Mouse (Mus musculus) kidney, adult 2 months (tissue): ENCODE data around the gene Lrrc71. TPM values are rescaled to one million over a fixed set of nuclear protein-coding genes. Genes with fewer than 3 reads are reported as not detected.

Source experiments
- DNase-seq: peaks from one replicate; pipeline ENCODE4 v3.0.0; 2021
- H3K27ac ChIP-seq: fragments of 200-500 bp; 2 replicates; pipeline ENCODE4 v1.5.1; 2012; ENCODE audit warnings: low read depth, low read length, control low read depth, inconsistent platforms; ENCODE audit not compliant: insufficient read depth
- H3K27me3 ChIP-seq: fragments of 200-500 bp; replicated peaks from 2 replicates; pipeline ENCODE4 v1.6.1; 2012; ENCODE audit warnings: mild to moderate bottlenecking, moderate library complexity, low read length, inconsistent platforms; ENCODE audit not compliant: control insufficient read depth, insufficient read depth
- H3K36me3 ChIP-seq: fragments of 200-500 bp; 2 replicates; pipeline ENCODE4 v1.6.1; 2012; ENCODE audit warnings: mild to moderate bottlenecking, moderate library complexity, low read length, inconsistent platforms; ENCODE audit not compliant: control insufficient read depth, insufficient read depth
- H3K4me1 ChIP-seq: fragments of 200-500 bp; 2 replicates; pipeline ENCODE4 v1.6.1; 2011; ENCODE audit warnings: low read length; ENCODE audit not compliant: control insufficient read depth, insufficient read depth
- H3K4me3 ChIP-seq: fragments of 200-500 bp; 2 replicates; pipeline ENCODE4 v1.5.1; 2011; ENCODE audit warnings: mild to moderate bottlenecking, low read depth, low read length, control low read depth; ENCODE audit not compliant: insufficient read depth
- CTCF ChIP-seq: fragments of 200-500 bp; conservative IDR thresholded peaks from 2 replicates; pipeline ENCODE4 v1.5.1; 2011; ENCODE audit warnings: low read depth, mild to moderate bottlenecking, control low read depth, low read length, moderate library complexity, mixed read lengths; ENCODE audit not compliant: insufficient read depth, insufficient read length
- POLR2A ChIP-seq: fragments of 200-500 bp; IDR thresholded peaks from one replicate; pipeline ENCODE4 v1.6.1; 2011; ENCODE audit warnings: low read depth, low read length, control low read depth
- WGBS: fragments of 180-500 bp; shearing (Covaris S2); methylation state at CpG from one replicate; pipeline ENCODE4 v1.1.7; 2018; 5-methylcytosine and 5-hydroxymethylcytosine counted together
- polyA plus RNA-seq: library from polyadenylated mRNA; depleted of rRNA; stranded (reverse); fragments of >200 nt; gene quantifications from 2 replicates; pipeline ENCODE4 v1.2.3, GENCODE M21; 2012

Lrrc71 gene
- polyA plus RNA-seq, 1 experiment = 0.48 TPM

DNA sequence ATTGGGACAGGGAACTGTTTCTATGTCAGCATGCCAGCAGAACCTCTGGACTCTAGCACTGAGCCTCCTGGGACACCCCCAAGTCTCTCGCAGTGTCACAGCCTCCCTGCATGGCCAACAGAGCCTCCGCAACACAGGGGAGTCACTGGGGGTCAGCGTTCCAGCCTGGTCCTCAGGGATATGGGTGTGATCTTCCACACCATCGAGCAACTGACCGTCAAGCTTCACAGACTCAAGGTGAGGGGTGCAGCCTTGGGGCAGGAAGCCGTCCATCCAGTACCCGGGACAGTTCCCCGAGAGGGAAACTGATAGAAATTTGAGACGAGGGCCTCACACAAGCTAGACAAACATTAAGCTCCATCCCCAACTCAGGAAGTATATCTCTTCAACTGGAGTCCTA, 13.1 kb downstream of the Lrrc71 start:
- Histone ChIP-seq H3K36me3 (peaks cover 3% of the 10 kb centered on the region), H3K27ac (no peak overlapping the region), H3K27me3 (no peaks in the 10 kb centered on the region), H3K4me3 (no peak overlapping the region), H3K4me1 (no peaks in the 10 kb centered on the region)
- WGBS = 49% methylated on average over 9 of the region's 9 CpGs
- no peak for DNase-seq
- TF ChIP-seq POLR2A (no peak), CTCF (no peak)

DNA sequence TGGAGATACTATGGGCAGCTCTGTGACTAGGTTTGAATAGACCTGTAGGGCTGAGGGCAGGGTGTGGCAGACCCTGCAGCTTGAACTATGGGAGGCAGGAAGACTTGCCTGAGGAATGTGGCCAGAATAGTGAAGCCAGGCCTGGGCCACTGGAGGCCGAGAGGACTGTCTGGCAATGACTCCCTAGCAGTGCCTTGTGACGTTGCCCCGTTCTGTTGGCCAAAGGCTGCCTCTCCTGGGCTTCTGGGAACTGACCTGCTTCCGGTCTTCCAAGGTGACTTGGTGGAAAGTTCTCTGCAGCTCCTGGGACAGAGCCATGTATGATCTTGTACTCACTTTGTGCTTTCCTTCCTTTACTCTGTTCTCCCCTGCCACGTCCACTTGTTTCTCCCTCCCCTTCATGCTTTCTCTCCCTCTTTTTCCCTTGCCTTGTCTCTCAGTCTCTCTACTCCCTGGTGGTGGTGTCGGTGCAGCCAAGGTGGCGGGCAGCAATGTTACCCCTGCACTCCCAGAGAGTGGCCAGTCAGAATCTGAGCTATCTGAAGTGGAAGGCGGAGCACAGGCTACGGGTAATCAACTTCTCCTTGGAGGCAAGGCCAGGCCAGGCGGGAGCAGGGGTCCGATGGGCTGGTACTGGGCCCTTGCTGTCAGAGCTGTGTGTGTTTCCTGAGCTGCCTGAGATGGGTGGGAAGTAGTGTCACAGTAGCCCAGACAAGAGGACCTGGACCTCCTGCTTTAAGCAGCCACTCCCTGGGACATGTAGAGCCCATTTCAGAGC, 14.3 kb downstream of the Lrrc71 start:
- no peaks in the 10 kb centered on the region for H3K27me3 ChIP-seq
- H3K36me3 ChIP-seq = peaks cover 3% of the 10 kb centered on the region
- TF ChIP-seq POLR2A = no peak
- TF ChIP-seq CTCF = no peak
- no peaks in the 10 kb centered on the region for H3K4me1 ChIP-seq
- no peak overlapping the region for H3K27ac ChIP-seq
- 75% methylated on average over 11 of the region's 11 CpGs for WGBS
- no peak overlapping the region for H3K4me3 ChIP-seq
- DNase-seq = no peak

DNA sequence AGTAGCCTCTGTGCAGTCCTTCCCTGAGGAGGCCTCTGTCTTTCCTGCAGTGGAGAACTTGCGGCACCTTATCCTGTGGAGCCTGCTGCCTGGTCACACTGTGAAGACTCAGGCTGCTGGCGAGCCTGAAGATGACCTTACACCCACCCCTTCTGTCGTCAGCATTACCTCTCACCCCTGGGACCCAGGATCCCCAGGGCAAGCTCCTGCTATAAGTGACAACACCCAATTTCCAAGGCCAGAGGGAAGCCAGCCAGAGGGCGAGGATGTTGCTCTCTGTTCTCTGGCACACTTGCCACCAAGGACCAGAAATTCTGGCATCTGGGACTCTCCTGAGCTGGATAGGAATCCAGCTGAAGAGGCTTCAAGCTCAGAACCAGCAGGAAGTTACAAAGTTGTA, 15.3 kb downstream of the Lrrc71 start:
- no peak for DNase-seq
- 84% methylated on average over 4 of the region's 4 CpGs for WGBS
- Histone ChIP-seq H3K36me3 (peaks cover 3% of the 10 kb centered on the region), H3K4me1 (no peaks in the 10 kb centered on the region), H3K27ac (no peak overlapping the region), H3K27me3 (no peaks in the 10 kb centered on the region), H3K4me3 (no peak overlapping the region)
- TF ChIP-seq POLR2A (no peak), CTCF (no peak)

DNA sequence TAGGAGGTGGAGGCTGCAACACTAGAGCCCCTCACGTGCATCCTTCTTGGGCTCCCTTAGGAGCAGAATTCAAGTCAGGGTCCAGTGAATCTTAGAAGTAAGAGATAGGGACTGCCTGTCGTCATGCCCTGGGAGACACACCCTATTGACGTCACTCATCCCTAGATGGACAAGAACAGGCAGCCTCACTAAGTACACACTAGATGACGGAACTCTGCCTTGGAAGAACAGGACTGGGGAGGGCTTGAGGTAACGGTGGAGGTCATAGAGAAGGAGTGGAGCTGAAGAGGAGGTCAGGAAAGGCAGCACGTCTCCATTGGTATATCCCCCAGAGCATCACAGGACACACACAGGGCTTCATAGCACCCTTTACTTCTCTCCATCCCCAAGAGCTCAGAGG, 19.7 kb downstream of the Lrrc71 start:
- Histone ChIP-seq H3K4me3 (no peak overlapping the region), H3K27ac (no peak overlapping the region), H3K4me1 (no peaks in the 10 kb centered on the region), H3K27me3 (no peaks in the 10 kb centered on the region), H3K36me3 (peaks cover 4% of the 10 kb centered on the region)
- no peak for DNase-seq
- TF ChIP-seq POLR2A = no peak
- no peak for TF ChIP-seq CTCF
- WGBS = 80% methylated on average over 6 of the region's 6 CpGs

DNA sequence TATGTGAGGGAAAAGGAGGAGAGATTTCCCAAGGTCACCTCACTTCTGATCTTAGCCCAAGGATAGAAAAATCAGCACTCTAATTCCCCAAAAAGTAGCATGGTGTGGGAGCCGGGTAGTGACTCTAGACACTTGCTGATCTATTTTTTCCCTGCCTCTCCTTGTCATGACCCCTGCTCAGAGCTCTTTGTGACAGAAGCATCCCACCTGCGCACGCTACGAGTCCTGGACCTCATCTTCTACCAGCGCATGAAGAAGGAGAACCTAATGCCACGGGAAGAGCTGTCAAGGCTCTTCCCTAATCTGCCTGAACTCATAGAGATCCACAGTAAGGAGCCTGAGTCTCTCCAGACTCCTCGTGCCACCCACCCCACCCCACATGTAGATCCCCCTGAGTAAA, 22.2 kb downstream of the Lrrc71 start:
- Histone ChIP-seq H3K4me3 (no peak overlapping the region), H3K27ac (no peak overlapping the region), H3K36me3 (peaks cover 6% of the 10 kb centered on the region), H3K4me1 (no peaks in the 10 kb centered on the region), H3K27me3 (no peaks in the 10 kb centered on the region)
- TF ChIP-seq POLR2A (no peak), CTCF (no peak)
- no peak for DNase-seq
- 99% methylated on average over 7 of the region's 7 CpGs for WGBS

DNA sequence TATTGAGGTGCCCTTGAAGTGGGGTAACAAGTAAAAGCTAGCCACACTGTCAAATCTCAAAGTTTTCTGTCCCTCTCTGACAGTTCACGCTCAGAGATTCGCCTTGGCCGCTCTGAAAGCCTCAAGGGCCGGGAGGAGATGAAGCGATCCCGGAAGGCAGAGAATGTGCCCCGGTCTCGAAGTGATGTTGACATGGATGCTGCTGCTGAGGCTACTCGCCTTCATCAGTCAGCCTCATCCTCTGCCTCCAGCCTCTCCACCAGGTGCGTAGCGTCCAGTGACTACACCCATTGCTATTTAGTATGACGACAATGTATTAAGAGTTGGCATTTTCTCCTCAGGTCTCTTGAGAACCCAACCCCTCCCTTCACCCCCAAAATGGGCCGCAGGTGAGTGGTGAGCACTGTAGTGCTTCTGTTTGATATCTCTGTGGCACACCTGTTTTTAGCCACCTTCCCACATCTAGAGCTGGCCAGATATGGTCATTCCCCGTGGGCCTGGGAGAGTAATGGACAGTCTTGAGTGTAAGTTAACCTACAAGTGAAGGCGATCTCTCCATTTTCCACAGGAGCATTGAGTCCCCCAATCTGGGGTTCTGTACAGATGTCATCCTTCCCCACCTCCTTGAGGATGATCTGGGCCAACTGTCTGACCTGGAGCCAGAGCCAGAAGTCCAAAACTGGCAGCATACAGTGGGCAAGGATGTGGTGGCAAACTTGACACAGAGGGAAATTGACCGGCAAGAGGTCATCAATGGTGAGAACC, 22.8 kb downstream of the Lrrc71 start:
- DNase-seq = no peak
- H3K27me3 ChIP-seq = no peaks in the 10 kb centered on the region
- H3K4me3 ChIP-seq = no peak overlapping the region
- H3K27ac ChIP-seq = no peak overlapping the region
- H3K36me3 ChIP-seq = peaks cover 6% of the 10 kb centered on the region
- H3K4me1 ChIP-seq = no peaks in the 10 kb centered on the region
- TF ChIP-seq POLR2A (no peak), CTCF (no peak)
- 98% methylated on average over 16 of the region's 16 CpGs for WGBS

DNA sequence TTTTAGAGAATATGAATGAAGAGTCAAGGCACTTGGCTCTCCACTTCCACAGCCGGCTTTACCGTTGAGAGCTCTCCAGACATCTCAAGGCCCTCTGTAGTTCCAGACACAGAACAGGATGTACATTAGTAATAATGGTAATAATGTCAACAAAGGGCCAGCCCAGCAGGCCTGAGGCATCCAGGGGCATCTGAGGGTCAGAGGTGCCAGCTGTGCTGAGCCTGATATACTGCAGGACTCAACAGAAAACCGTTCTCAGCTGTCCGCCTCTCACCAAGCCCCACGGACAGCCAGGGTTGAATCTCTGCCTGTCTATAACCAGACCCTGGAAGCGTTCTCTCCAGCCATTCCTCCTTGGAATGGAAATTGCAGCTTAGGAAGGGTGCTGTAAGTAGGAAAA, 23.9 kb downstream of the Lrrc71 start:
- no peak overlapping the region for H3K27ac ChIP-seq
- no peaks in the 10 kb centered on the region for H3K27me3 ChIP-seq
- no peak overlapping the region for H3K4me3 ChIP-seq
- no peak for DNase-seq
- peaks cover 6% of the 10 kb centered on the region for H3K36me3 ChIP-seq
- WGBS = 73% methylated on average over 6 of the region's 6 CpGs
- TF ChIP-seq POLR2A (no peak), CTCF (no peak)
- no peaks in the 10 kb centered on the region for H3K4me1 ChIP-seq
